Mouse (Mus musculus) lung, postnatal 0 days (tissue): ENCODE data around the gene Scyl2. TPM values are rescaled to one million over a fixed set of nuclear protein-coding genes. Genes with fewer than 3 reads are reported as not detected.
"Not testable (repeated sequence)": the region's sequence is repeated elsewhere in the genome, so short reads cannot be mapped to it uniquely, and the experiment has no call there.

ENCODE experiments used
- ATAC-seq: fragments of 200-750 bp; cut with Nextera tagmentation; 2 replicates; pipeline ENCODE4 v1.8.0; 2017; ENCODE audit warnings: moderate library complexity
- DNase-seq: peaks from one replicate; pipeline ENCODE4 v3.0.0-alpha.2; 2016; ENCODE audit warnings: low spot score
- H3K27ac ChIP-seq: fragments of 300-500 bp; sonication (generic); 2 replicates; pipeline ENCODE4 v1.5.1; 2014; ENCODE audit warnings: antibody characterized with exemption, mild to moderate bottlenecking, low read length, mixed read lengths
- H3K27me3 ChIP-seq: fragments of 300-500 bp; sonication (generic); replicated peaks from 2 replicates; pipeline ENCODE4 v1.6.1; 2014; ENCODE audit warnings: low read length, mixed read lengths; ENCODE audit not compliant: insufficient read depth
- H3K36me3 ChIP-seq: fragments of 300-500 bp; sonication (generic); 2 replicates; pipeline ENCODE4 v1.6.1; 2014; ENCODE audit warnings: low read length, mixed read lengths; ENCODE audit not compliant: insufficient read depth
- H3K4me1 ChIP-seq: fragments of 300-500 bp; sonication (generic); 2 replicates; pipeline ENCODE4 v1.6.1; 2014; ENCODE audit warnings: antibody characterized with exemption, low read depth, low read length, mixed read lengths; ENCODE audit not compliant: insufficient read depth
- H3K4me2 ChIP-seq: fragments of 300-500 bp; sonication (generic); replicated peaks from 2 replicates; pipeline ENCODE4 v1.6.1; 2014; ENCODE audit warnings: low read depth, mild to moderate bottlenecking, low read length, moderate library complexity, mixed read lengths
- H3K4me3 ChIP-seq: fragments of 300-500 bp; sonication (generic); 2 replicates; pipeline ENCODE4 v1.5.1; 2014; ENCODE audit warnings: low read depth, low read length
- H3K9ac ChIP-seq: fragments of 300-500 bp; sonication (generic); replicated peaks from 2 replicates; pipeline ENCODE4 v1.6.1; 2014; ENCODE audit warnings: low read depth, mild to moderate bottlenecking
- H3K9me3 ChIP-seq: fragments of 300-500 bp; sonication (generic); 2 replicates; pipeline ENCODE4 v1.6.1; 2016; ENCODE audit warnings: low read length, mixed read lengths
- CTCF ChIP-seq: IDR thresholded peaks from 2 replicates; pipeline ENCODE4 v1.5.1; 2016; ENCODE audit warnings: antibody characterized with exemption, mild to moderate bottlenecking
- EP300 ChIP-seq: IDR thresholded peaks from 2 replicates; pipeline ENCODE4 v1.6.1; 2016; ENCODE audit warnings: antibody characterized with exemption, mild to moderate bottlenecking, control low read depth
- WGBS: fragments of 180-500 bp; shearing (Covaris S2); extraction: QIAGEN DNeasy Blood & Tissue Kit; methylation state at CpG from one replicate; pipeline ENCODE4 v1.1.7; 2014; 5-methylcytosine and 5-hydroxymethylcytosine counted together
- polyA plus RNA-seq: library from polyadenylated mRNA; unstranded; fragments of >200 nt; fragmentation: Nextera tagmentation; extraction: Ambion mirVana; gene quantifications from 2 replicates; pipeline ENCODE4 v1.2.1, GENCODE M21; 2015

Gene Scyl2
- polyA plus RNA-seq, 1 experiment from 2014 or later, result 4.8 TPM

DNA sequence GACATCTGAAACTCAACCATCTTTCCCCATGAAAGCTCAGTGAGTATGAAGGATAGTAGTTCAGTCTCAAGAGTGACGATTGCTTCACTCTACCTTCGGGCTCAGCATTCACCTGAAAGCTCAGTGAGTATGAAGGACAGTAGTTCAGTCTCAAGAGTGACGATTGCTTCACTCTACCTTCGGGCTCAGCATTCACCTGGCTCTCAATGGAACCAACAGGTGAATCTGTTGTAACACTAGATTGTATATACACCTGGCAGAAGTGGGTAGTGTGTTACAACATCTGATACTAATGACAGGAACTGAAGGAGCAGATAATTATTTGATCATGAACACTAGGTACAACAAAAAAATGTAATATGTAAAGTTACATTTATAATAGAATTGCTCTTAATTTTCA is 4.4 kb downstream of the Scyl2 start:
- no peak overlapping the region for H3K4me2 ChIP-seq
- ATAC-seq (no peak), DNase-seq (no peak)
- H3K4me1 ChIP-seq, result 0 out of 2 replicates have a peak, but pooled peaks cover 6% of the 10 kb centered on the region
- H3K4me3 ChIP-seq, result no peak overlapping the region
- H3K27me3 ChIP-seq, result no peaks in the 10 kb centered on the region
- H3K36me3 ChIP-seq, result no peaks in the 10 kb centered on the region
- no peaks in the 10 kb centered on the region for H3K9me3 ChIP-seq
- 72% methylated on average over 4 of the region's 4 CpGs for WGBS
- H3K9ac ChIP-seq, result no peak overlapping the region
- TF ChIP-seq CTCF (no peak), EP300 (no peak)
- no peak overlapping the region for H3K27ac ChIP-seq

DNA sequence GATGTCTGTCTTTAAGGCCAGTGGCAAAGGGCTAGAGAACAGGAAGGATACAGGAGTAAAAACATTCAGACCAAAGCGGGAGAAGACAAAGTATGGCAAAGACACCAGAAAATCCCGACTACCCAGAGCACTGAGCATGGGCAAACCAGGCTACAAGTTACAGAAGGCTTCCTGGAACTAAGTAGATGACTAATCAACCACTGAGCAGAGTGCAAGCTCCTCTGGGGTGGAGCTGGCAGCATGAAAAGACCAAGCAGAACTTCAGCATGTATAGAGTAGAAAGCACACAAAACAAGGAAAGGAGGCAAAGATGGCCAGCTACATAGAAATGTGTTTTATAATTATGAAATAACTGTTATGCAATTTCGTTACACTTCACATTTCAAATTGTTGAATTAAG is 5.6 kb downstream of the Scyl2 start:
- Histone ChIP-seq H3K4me1 (0 out of 2 replicates have a peak, but pooled peaks cover 6% of the 10 kb centered on the region), H3K27ac (no peak overlapping the region), H3K9ac (no peak overlapping the region), H3K4me3 (no peak overlapping the region), H3K4me2 (no peak overlapping the region), H3K9me3 (no peaks in the 10 kb centered on the region), H3K36me3 (no peaks in the 10 kb centered on the region), H3K27me3 (no peaks in the 10 kb centered on the region)
- 76% methylated on average over 3 of the region's 3 CpGs for WGBS
- peak; percentile 49 for DNase-seq
- TF ChIP-seq CTCF, result no peak
- no peak for TF ChIP-seq EP300
- ATAC-seq, result peak; percentile 48

- ATAC-seq (no peak), DNase-seq (no peak)
- 86% methylated on average over 1 of the region's 1 CpGs for WGBS
- Histone ChIP-seq H3K9ac (no peak overlapping the region), H3K4me1 (no peaks in the 10 kb centered on the region), H3K4me3 (no peak overlapping the region), H3K27ac (no peak overlapping the region), H3K36me3 (no peaks in the 10 kb centered on the region), H3K9me3 (no peaks in the 10 kb centered on the region), H3K4me2 (no peak overlapping the region), H3K27me3 (no peaks in the 10 kb centered on the region)
- TF ChIP-seq CTCF, result no peak
- no peak for TF ChIP-seq EP300
Observed at GRCm38 (mm10) chr10:89679448-89679847, 6.6 kb downstream of the Scyl2 start.

- no peak overlapping the region for H3K4me2 ChIP-seq
- 90% methylated on average over 4 of the region's 4 CpGs for WGBS
- ATAC-seq, result no peak
- H3K4me3 ChIP-seq, result no peak overlapping the region
- H3K9me3 ChIP-seq, result no peaks in the 10 kb centered on the region
- TF ChIP-seq EP300 (no peak), CTCF (no peak)
- no peaks in the 10 kb centered on the region for H3K4me1 ChIP-seq
- H3K36me3 ChIP-seq, result no peaks in the 10 kb centered on the region
- H3K9ac ChIP-seq, result no peak overlapping the region
- no peak overlapping the region for H3K27ac ChIP-seq
- DNase-seq, result no peak
- no peaks in the 10 kb centered on the region for H3K27me3 ChIP-seq
Observed at GRCm38 (mm10) chr10:89678054-89678453, 8.0 kb downstream of the Scyl2 start.

- Histone ChIP-seq H3K4me1 (no peaks in the 10 kb centered on the region), H3K27ac (no peak overlapping the region), H3K27me3 (no peaks in the 10 kb centered on the region), H3K4me2 (no peak overlapping the region), H3K4me3 (no peak overlapping the region), H3K36me3 (no peaks in the 10 kb centered on the region), H3K9me3 (no peaks in the 10 kb centered on the region), H3K9ac (no peak overlapping the region)
- ATAC-seq (no peak), DNase-seq (no peak)
- TF ChIP-seq EP300 (no peak), CTCF (no peak)
- 78% methylated on average over 4 of the region's 4 CpGs for WGBS
Observed at GRCm38 (mm10) chr10:89676609-89677008, 9.5 kb downstream of the Scyl2 start.

GRCm38 (mm10) chr10:89670371-89670770 is 15.7 kb downstream of the Scyl2 start:
- H3K27me3 ChIP-seq, DNase-seq, H3K9me3 ChIP-seq, H3K4me2 ChIP-seq, H3K4me1 ChIP-seq, H3K27ac ChIP-seq, H3K9ac ChIP-seq, H3K4me3 ChIP-seq, ATAC-seq, H3K36me3 ChIP-seq: not testable (repeated sequence)
- 94% methylated on average over 5 of the region's 5 CpGs for WGBS

DNA sequence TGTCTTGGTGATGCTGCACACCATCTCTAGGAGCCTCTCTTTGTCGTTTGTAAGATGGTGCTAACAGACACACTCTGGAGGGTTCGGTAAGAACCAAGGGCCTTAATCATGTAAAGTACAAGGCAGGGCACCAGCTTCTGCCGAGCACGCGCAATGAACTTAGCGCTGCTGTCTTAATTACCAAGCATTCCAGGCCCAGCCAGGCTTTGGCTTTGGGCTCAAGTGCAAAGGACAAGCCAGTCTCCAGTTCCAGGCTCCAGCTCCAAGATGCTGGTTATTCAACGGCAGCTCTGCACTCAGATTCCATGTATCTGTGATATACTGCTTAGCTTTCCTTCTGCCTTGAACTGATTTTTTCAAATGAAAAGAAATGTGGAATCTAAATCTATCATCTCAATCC is 18.5 kb downstream of the Scyl2 start:
- ATAC-seq (no peak), DNase-seq (no peak)
- Histone ChIP-seq H3K9ac (no peak overlapping the region), H3K36me3 (0 out of 2 replicates have a peak, but pooled peaks cover 8% of the 10 kb centered on the region), H3K4me3 (no peak overlapping the region), H3K4me2 (no peak overlapping the region), H3K27ac (no peak overlapping the region), H3K27me3 (no peaks in the 10 kb centered on the region), H3K4me1 (no peaks in the 10 kb centered on the region), H3K9me3 (no peaks in the 10 kb centered on the region)
- TF ChIP-seq CTCF, result no peak
- no peak for TF ChIP-seq EP300
- WGBS, result 84% methylated on average over 7 of the region's 7 CpGs
